Mouse (Mus musculus): ENCODE results near the gene Trim16. TPM values are rescaled to one million over a fixed set of nuclear protein-coding genes. Genes with fewer than 3 reads are reported as not detected.

Trim16 gene
- polyA plus RNA-seq, 1 experiment from 2014 or later: 0.83 TPM

DNA sequence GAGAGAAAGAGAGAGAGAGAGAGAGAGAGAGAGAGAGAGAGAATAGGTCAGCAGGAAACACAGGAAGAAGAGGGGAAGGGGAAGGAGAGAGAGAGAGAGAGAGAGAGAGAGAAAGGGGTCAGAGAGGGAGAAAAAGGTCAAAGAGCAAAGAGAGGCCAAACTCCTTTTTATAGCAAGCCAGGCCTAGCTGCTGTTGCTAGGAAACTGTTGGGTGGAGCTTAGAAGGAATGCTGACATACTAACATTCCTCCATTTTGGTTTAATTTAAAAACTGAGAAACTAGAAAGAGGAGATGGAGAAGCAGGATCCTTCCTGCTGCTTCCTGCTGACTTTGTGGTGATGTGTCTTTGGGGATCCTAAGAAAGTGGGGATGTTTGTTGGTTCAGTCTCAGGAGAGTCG, 55.7 kb downstream of the Trim16 start:
- Histone ChIP-seq H3K27me3 (ENCODE audit: control insufficient read depth, insufficient read depth, low read depth, low read length) (no peaks in the 10 kb centered on the region), H3K4me1 (ENCODE audit: control insufficient read depth, low read depth, low read length) (peaks cover 4% of the 10 kb centered on the region), H3K9ac (ENCODE audit: low read depth, low read length) (no peak overlapping the region), H3K4me3 (ENCODE audit: low read depth, low read length) (no peak overlapping the region), H3K27ac (ENCODE audit: low read length) (no peak overlapping the region), H3K4me2 (ENCODE audit: low read depth, low read length) (no peak overlapping the region), H3K36me3 (ENCODE audit: control insufficient read depth, insufficient read depth) (no peaks in the 10 kb centered on the region), H3K9me3 (replicated peaks; ENCODE audit: control insufficient read depth, low read length) (no peaks in the 10 kb centered on the region)
- ATAC-seq (ENCODE audit: low read depth): no peak
- WGBS (ENCODE audit: insufficient replicate concordance): 72% methylated on average over 1 of the region's 1 CpGs

DNA sequence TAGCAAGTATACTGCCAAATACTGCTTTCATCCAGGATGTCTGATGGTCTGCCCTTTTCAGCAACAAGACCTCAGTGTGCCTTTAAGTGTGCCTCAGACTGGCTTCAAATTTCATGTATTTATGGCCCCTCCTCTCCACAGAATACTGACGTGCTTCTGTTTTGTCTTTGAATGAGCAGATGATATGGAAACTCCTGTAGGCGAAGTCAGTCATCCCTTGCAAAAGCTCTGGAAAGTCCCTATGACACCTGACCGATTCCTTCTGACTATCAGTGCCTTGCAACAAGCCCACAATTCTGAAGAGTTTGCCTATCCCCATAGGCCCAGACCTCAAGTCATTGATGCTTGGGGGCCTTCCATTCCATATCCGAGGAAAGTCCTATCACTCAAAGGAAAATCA, 56.4 kb downstream of the Trim16 start:
- no peak overlapping the region for H3K9ac ChIP-seq (ENCODE audit: low read depth, low read length)
- no peaks in the 10 kb centered on the region for H3K9me3 ChIP-seq (replicated peaks; ENCODE audit: control insufficient read depth, low read length)
- H3K4me2 ChIP-seq (ENCODE audit: low read depth, low read length): no peak overlapping the region
- no peak overlapping the region for H3K4me3 ChIP-seq (ENCODE audit: low read depth, low read length)
- H3K4me1 ChIP-seq (ENCODE audit: control insufficient read depth, low read depth, low read length): peaks cover 4% of the 10 kb centered on the region
- H3K27ac ChIP-seq (ENCODE audit: low read length): no peak overlapping the region
- H3K27me3 ChIP-seq (ENCODE audit: control insufficient read depth, insufficient read depth, low read depth, low read length): no peaks in the 10 kb centered on the region
- no peaks in the 10 kb centered on the region for H3K36me3 ChIP-seq (ENCODE audit: control insufficient read depth, insufficient read depth)
- no peak for ATAC-seq (ENCODE audit: low read depth)
- 56% methylated on average over 4 of the region's 4 CpGs for WGBS (ENCODE audit: insufficient replicate concordance)

DNA sequence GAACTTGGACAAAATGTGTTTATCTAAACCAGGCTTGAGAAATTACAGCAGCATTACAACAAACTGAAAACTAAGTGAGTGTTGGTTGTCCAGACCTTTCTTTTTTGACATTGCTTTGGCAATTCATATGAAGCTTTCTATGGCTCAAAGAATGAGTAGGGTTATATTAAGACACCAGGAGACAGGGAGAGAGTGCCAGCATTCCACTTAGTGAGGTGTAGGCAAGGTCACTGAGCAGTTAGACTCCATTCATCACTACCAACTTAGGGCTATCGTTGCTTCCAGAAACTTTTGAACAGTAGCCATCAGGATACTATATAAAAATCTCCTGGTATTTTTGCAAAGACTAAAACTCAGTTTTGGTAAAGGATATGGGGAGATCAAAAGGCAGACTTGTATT, 57.4 kb downstream of the Trim16 start:
- no peaks in the 10 kb centered on the region for H3K27me3 ChIP-seq (ENCODE audit: control insufficient read depth, insufficient read depth, low read depth, low read length)
- H3K9me3 ChIP-seq (replicated peaks; ENCODE audit: control insufficient read depth, low read length): no peaks in the 10 kb centered on the region
- no peak overlapping the region for H3K27ac ChIP-seq (ENCODE audit: low read length)
- H3K9ac ChIP-seq (ENCODE audit: low read depth, low read length): no peak overlapping the region
- no peak overlapping the region for H3K4me3 ChIP-seq (ENCODE audit: low read depth, low read length)
- H3K36me3 ChIP-seq (ENCODE audit: control insufficient read depth, insufficient read depth): no peaks in the 10 kb centered on the region
- ATAC-seq (ENCODE audit: low read depth): no peak
- H3K4me2 ChIP-seq (ENCODE audit: low read depth, low read length): no peak overlapping the region
- WGBS (ENCODE audit: insufficient replicate concordance): 75% methylated on average over 1 of the region's 1 CpGs
- peaks cover 4% of the 10 kb centered on the region for H3K4me1 ChIP-seq (ENCODE audit: control insufficient read depth, low read depth, low read length)

DNA sequence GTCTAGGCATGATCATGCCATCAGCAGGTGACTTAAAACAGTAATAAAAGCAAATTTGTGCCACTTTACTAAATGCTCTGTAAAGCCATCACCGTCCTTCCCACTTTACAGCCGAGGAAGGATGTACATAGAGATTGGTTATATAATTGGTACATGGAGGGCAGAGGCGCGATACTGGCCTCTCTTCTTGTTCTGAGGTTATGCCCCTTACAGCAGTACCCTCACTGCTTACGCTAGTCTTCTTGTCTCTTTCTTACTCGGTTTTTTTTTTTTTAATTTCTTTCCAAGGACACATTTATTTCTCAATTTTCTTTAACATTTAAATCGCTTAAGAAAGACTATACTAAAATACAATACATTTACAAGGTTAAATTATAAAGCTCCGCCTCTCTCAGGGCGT, 58.7 kb downstream of the Trim16 start:
- H3K4me1 ChIP-seq (ENCODE audit: control insufficient read depth, low read depth, low read length): peaks cover 4% of the 10 kb centered on the region
- H3K9me3 ChIP-seq (replicated peaks; ENCODE audit: control insufficient read depth, low read length): no peaks in the 10 kb centered on the region
- no peaks in the 10 kb centered on the region for H3K36me3 ChIP-seq (ENCODE audit: control insufficient read depth, insufficient read depth)
- peak overlapping the region; percentile 93 for H3K4me2 ChIP-seq (ENCODE audit: low read depth, low read length)
- no peak for ATAC-seq (ENCODE audit: low read depth)
- peak overlapping the region; percentile 80 for H3K4me3 ChIP-seq (ENCODE audit: low read depth, low read length)
- H3K27ac ChIP-seq (ENCODE audit: low read length): no peak overlapping the region
- H3K9ac ChIP-seq (ENCODE audit: low read depth, low read length): no peak overlapping the region
- H3K27me3 ChIP-seq (ENCODE audit: control insufficient read depth, insufficient read depth, low read depth, low read length): no peaks in the 10 kb centered on the region
- WGBS (ENCODE audit: insufficient replicate concordance): 16% methylated on average over 9 of the region's 9 CpGs

DNA sequence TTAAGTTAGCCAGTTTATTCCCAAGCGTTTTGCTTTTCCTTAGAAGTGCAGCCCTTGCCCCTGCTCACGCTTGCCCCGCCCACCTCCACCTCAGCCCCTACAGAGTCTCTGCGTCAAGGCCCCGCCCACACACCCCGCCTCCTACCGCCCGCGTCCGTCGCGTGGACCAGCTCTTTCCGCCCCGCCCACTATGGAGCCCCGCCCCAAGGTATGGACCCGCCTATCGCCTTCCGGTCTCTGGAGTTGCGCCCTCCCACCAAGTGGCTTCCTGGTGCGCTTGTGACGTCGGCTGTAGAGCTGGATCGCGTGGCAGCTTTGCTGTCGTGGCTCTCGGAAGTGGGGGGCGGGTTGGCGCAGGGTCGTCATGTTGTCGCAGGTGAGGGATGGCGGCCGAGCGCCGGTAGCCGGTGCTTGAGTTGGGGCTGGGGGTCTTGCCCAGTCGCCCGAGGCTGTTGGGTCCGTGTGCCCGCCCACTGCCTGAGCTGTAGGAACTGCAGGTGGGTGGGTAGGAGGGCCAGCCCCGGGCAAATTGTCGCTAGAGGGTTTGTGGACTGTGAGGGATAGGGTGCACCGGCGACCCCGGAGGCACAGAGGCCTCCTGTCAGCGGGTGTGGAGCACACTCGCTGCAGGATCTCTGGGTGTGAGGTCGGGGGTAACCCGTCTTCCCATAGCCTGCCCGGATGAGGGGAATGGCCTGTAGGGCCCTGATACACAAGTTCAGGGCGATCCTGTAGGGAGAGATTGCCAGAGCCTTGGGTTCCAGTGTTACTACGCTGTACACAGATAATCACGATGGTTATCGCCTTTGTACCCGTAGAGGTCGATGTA, 59.4 kb downstream of the Trim16 start, which contains the start of gene Tvp23b:
Tvp23b (plus strand) TSS at position 236 of the 829 bp plus-strand sequence.
- Histone ChIP-seq H3K4me3 (ENCODE audit: low read depth, low read length) (peak within 1 kb of the TSS; percentile 80), H3K9ac (ENCODE audit: low read depth, low read length) (peak within 1 kb of the TSS; percentile 83), H3K36me3 (ENCODE audit: control insufficient read depth, insufficient read depth) (no peaks in the 10 kb centered on the region), H3K4me2 (ENCODE audit: low read depth, low read length) (peak within 1 kb of the TSS; percentile 93), H3K9me3 (replicated peaks; ENCODE audit: control insufficient read depth, low read length) (no peaks in the 10 kb centered on the region), H3K27ac (ENCODE audit: low read length) (peak within 1 kb of the TSS; percentile 74), H3K27me3 (ENCODE audit: control insufficient read depth, insufficient read depth, low read depth, low read length) (no peaks in the 10 kb centered on the region), H3K4me1 (ENCODE audit: control insufficient read depth, low read depth, low read length) (peaks cover 4% of the 10 kb centered on the region)
- peak; percentile 96 for ATAC-seq (ENCODE audit: low read depth)
- under 1% methylated on average over 55 of the region's 55 CpGs for WGBS (ENCODE audit: insufficient replicate concordance)

DNA sequence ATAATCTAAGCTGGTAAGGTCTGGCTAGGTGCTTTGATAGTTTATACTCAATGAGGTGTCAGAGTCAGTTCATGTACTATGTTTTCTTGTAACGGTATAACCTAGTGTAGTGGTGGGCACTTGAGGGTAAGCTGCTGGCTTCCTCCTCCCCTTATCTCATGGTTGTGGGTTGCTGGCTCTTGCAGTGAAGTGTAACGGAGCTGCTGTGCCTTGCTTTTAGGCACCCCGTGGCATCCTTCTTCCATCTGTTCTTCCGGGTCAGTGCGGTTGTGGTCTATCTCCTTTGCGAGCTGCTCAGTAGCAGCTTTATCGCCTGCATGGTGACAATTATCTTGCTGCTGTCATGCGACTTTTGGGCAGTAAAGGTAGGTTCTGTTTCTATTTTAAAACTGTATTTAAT, 63.4 kb downstream of the Trim16 start:
- H3K4me1 ChIP-seq (ENCODE audit: control insufficient read depth, low read depth, low read length): peaks cover 4% of the 10 kb centered on the region
- H3K4me3 ChIP-seq (ENCODE audit: low read depth, low read length): no peak overlapping the region
- H3K9me3 ChIP-seq (replicated peaks; ENCODE audit: control insufficient read depth, low read length): no peaks in the 10 kb centered on the region
- no peak overlapping the region for H3K9ac ChIP-seq (ENCODE audit: low read depth, low read length)
- no peaks in the 10 kb centered on the region; the same call in 1 of the 2 replicates for H3K36me3 ChIP-seq (ENCODE audit: control insufficient read depth, insufficient read depth)
- 30% methylated on average over 8 of the region's 8 CpGs for WGBS (ENCODE audit: insufficient replicate concordance)
- no peak overlapping the region for H3K27ac ChIP-seq (ENCODE audit: low read length)
- peak overlapping the region; percentile 14; the same call in 1 of the 2 replicates for H3K4me2 ChIP-seq (ENCODE audit: low read depth, low read length)
- H3K27me3 ChIP-seq (ENCODE audit: control insufficient read depth, insufficient read depth, low read depth, low read length): no peaks in the 10 kb centered on the region
- ATAC-seq (ENCODE audit: low read depth): no peak

DNA sequence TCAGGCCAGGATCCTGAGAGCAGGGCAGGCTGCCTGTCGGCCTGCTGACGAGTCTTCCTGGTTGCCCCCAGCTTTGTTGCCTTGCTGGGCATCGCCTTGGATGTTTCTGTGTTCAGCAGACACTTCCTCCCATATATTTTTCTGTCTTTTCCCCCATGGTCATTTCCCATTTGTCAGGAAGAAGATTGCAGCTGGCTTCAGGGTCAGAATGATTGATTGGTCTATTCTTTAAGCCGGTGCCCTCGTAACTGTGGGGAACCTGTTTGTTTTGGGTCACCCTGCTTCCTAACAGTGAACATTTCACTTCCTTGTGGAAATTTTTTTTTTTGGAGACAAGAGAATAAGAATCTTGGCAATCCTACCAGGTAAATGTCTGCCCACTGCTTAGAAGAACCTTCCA, 65.3 kb downstream of the Trim16 start:
- H3K4me3 ChIP-seq (ENCODE audit: low read depth, low read length): no peak overlapping the region
- 75% methylated on average over 5 of the region's 5 CpGs for WGBS (ENCODE audit: insufficient replicate concordance)
- H3K27ac ChIP-seq (ENCODE audit: low read length): no peak overlapping the region
- no peaks in the 10 kb centered on the region for H3K27me3 ChIP-seq (ENCODE audit: control insufficient read depth, insufficient read depth, low read depth, low read length)
- no peak for ATAC-seq (ENCODE audit: low read depth)
- H3K9me3 ChIP-seq (replicated peaks; ENCODE audit: control insufficient read depth, low read length): no peaks in the 10 kb centered on the region
- H3K36me3 ChIP-seq (ENCODE audit: control insufficient read depth, insufficient read depth): no peaks in the 10 kb centered on the region; the same call in 1 of the 2 replicates
- no peak overlapping the region for H3K9ac ChIP-seq (ENCODE audit: low read depth, low read length)
- H3K4me1 ChIP-seq (ENCODE audit: control insufficient read depth, low read depth, low read length): no peaks in the 10 kb centered on the region
- no peak overlapping the region for H3K4me2 ChIP-seq (ENCODE audit: low read depth, low read length)

DNA sequence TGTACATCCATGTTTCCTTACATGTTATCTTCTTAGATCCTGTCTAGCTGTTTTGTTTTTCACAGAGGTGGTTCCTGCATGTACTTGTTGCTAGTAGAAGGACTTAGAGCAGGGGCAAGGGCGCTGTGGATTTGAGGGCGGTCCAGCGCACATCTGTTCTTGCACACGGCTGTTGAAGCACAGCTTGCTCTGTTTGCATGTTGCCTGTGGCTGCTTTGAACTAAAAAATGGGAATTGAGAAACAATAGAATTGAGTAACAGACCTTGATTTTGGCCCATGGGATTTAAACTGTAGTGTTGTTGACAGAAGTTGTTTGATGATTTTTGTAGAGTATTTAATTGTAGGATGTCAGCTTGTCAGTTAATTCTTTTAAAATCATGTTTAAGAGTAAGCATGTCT, 70.8 kb downstream of the Trim16 start:
- WGBS (ENCODE audit: insufficient replicate concordance): 88% methylated on average over 4 of the region's 4 CpGs
- H3K36me3 ChIP-seq (ENCODE audit: control insufficient read depth, insufficient read depth): no peaks in the 10 kb centered on the region
- no peak overlapping the region for H3K9ac ChIP-seq (ENCODE audit: low read depth, low read length)
- H3K27me3 ChIP-seq (ENCODE audit: control insufficient read depth, insufficient read depth, low read depth, low read length): no peaks in the 10 kb centered on the region
- H3K4me3 ChIP-seq (ENCODE audit: low read depth, low read length): no peak overlapping the region
- H3K4me1 ChIP-seq (ENCODE audit: control insufficient read depth, low read depth, low read length): no peaks in the 10 kb centered on the region
- H3K27ac ChIP-seq (ENCODE audit: low read length): no peak overlapping the region
- ATAC-seq (ENCODE audit: low read depth): no peak
- no peaks in the 10 kb centered on the region for H3K9me3 ChIP-seq (replicated peaks; ENCODE audit: control insufficient read depth, low read length)
- no peak overlapping the region for H3K4me2 ChIP-seq (ENCODE audit: low read depth, low read length)

DNA sequence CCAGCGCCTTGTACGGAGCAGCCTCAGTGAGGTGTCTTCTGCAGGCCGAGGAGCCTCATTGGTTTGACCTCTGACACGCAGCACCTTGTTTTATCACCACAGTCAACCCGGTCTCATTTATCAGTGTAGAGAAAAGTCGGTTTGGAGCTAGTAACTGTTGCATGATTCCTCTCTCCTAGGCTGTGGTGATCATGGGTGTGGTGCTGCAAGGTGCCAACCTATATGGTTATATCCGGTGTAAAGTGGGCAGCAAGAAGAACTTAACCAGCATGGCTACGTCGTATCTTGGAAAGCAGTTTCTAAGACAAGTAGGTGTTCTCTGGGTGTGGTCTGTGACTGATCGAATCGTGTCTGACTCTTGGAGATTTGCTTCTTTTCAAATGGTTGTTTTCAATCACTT, 71.7 kb downstream of the Trim16 start:
- Histone ChIP-seq H3K27ac (ENCODE audit: low read length) (no peak overlapping the region), H3K4me1 (ENCODE audit: control insufficient read depth, low read depth, low read length) (no peaks in the 10 kb centered on the region), H3K4me2 (ENCODE audit: low read depth, low read length) (no peak overlapping the region), H3K4me3 (ENCODE audit: low read depth, low read length) (no peak overlapping the region), H3K36me3 (ENCODE audit: control insufficient read depth, insufficient read depth) (no peaks in the 10 kb centered on the region), H3K9me3 (replicated peaks; ENCODE audit: control insufficient read depth, low read length) (no peaks in the 10 kb centered on the region), H3K27me3 (ENCODE audit: control insufficient read depth, insufficient read depth, low read depth, low read length) (no peaks in the 10 kb centered on the region), H3K9ac (ENCODE audit: low read depth, low read length) (no peak overlapping the region)
- 64% methylated on average over 11 of the region's 11 CpGs for WGBS (ENCODE audit: insufficient replicate concordance)
- ATAC-seq (ENCODE audit: low read depth): no peak

Measured in liver, embryonic 16.5 days (tissue).